Mouse (Mus musculus): ENCODE measurements around the gene Flnc. TPM values are rescaled to one million over a fixed set of nuclear protein-coding genes. Genes with fewer than 3 reads are reported as not detected.
A peak's percentile ranks its signal among the peaks of the same experiment; 100 is the strongest.
"Not testable (repeated sequence)": the region's sequence is repeated elsewhere in the genome, so short reads cannot be mapped to it uniquely, and the experiment has no call there.

The Flnc gene
- polyA plus RNA-seq (2012; ENCODE audit: insufficient read depth, insufficient read length, low replicate concordance, missing spikeins) = not detected in 2 replicates

- 4% methylated on average over 66 of the region's 77 CpGs for WGBS
- peaks cover 47% of the 10 kb centered on the region for H3K4me1 ChIP-seq (ENCODE audit: control insufficient read depth, insufficient read depth, low read length)
- H3K4me3 ChIP-seq (ENCODE audit: insufficient read depth, low read depth, low read length) = peak within 1 kb of the TSS; percentile 8
- no peak within 1 kb of the TSS for H3K27ac ChIP-seq (ENCODE audit: insufficient read depth, low read depth, low read length)
- no peak for TF ChIP-seq CTCF (IDR thresholded peaks at IDR 0.05; ENCODE audit: insufficient read depth, low read depth, low read length)
- no peak for TF ChIP-seq POLR2A (IDR thresholded peaks at IDR 0.05; ENCODE audit: insufficient read depth, low read depth, low read length)
Observed at GRCm38 (mm10) chr6:29433038-29433803, at the start of gene Flnc. TSS of gene Flnc (plus strand) at chr6:29433256.

- no peak within 1 kb of the TSS for H3K4me3 ChIP-seq (ENCODE audit: insufficient read depth, low read depth, low read length)
- H3K27ac ChIP-seq (ENCODE audit: insufficient read depth, low read depth, low read length) = no peak within 1 kb of the TSS
- no peak for TF ChIP-seq POLR2A (IDR thresholded peaks at IDR 0.05; ENCODE audit: insufficient read depth, low read depth, low read length)
- no peak for TF ChIP-seq CTCF (IDR thresholded peaks at IDR 0.05; ENCODE audit: insufficient read depth, low read depth, low read length)
- H3K4me1 ChIP-seq (ENCODE audit: control insufficient read depth, insufficient read depth, low read length) = no peaks in the 10 kb centered on the region
- 25% methylated on average over 12 of the region's 12 CpGs for WGBS
Observed at GRCm38 (mm10) chr6:29388052-29388518, 45.0 kb upstream of the Flnc start, which contains the start of gene Opn1sw. TSS of gene Opn1sw (minus strand) at chr6:29388468.

- Histone ChIP-seq H3K4me1 (ENCODE audit: control insufficient read depth, insufficient read depth, low read length) (no peaks in the 10 kb centered on the region), H3K4me3 (ENCODE audit: insufficient read depth, low read depth, low read length) (no peak overlapping the region), H3K27ac (ENCODE audit: insufficient read depth, low read depth, low read length) (no peak overlapping the region)
- TF ChIP-seq CTCF (IDR thresholded peaks at IDR 0.05; ENCODE audit: insufficient read depth, low read depth, low read length) (no peak), POLR2A (IDR thresholded peaks at IDR 0.05; ENCODE audit: insufficient read depth, low read depth, low read length) (no peak)
- 17% methylated on average over 11 of the region's 11 CpGs for WGBS
Observed at GRCm38 (mm10) chr6:29388606-29389080, 44.4 kb upstream of the Flnc start.

GRCm38 (mm10) chr6:29389425-29389824 is 43.6 kb upstream of the Flnc start:
- H3K27ac ChIP-seq (ENCODE audit: insufficient read depth, low read depth, low read length) = no peak overlapping the region
- H3K4me1 ChIP-seq (ENCODE audit: control insufficient read depth, insufficient read depth, low read length) = no peaks in the 10 kb centered on the region
- WGBS = 58% methylated on average over 9 of the region's 9 CpGs
- no peak for TF ChIP-seq POLR2A (IDR thresholded peaks at IDR 0.05; ENCODE audit: insufficient read depth, low read depth, low read length)
- no peak for TF ChIP-seq CTCF (IDR thresholded peaks at IDR 0.05; ENCODE audit: insufficient read depth, low read depth, low read length)
- no peak overlapping the region for H3K4me3 ChIP-seq (ENCODE audit: insufficient read depth, low read depth, low read length)

- H3K4me1 ChIP-seq (ENCODE audit: control insufficient read depth, insufficient read depth, low read length); H3K4me3 ChIP-seq (ENCODE audit: insufficient read depth, low read depth, low read length); H3K27ac ChIP-seq (ENCODE audit: insufficient read depth, low read depth, low read length): not testable (repeated sequence)
- 94% methylated on average over 1 of the region's 1 CpGs for whole genome bisulfite sequencing
Observed at GRCm38 (mm10) chr6:29390500-29390899, 42.6 kb upstream of the Flnc start.

GRCm38 (mm10) chr6:29391241-29391640 is 41.8 kb upstream of the Flnc start:
- 75% methylated on average over 8 of the region's 8 CpGs for WGBS

GRCm38 (mm10) chr6:29391802-29392201 is 41.3 kb upstream of the Flnc start:
- Histone ChIP-seq H3K4me1 (ENCODE audit: control insufficient read depth, insufficient read depth, low read length) (peaks cover 4% of the 10 kb centered on the region; the same call in 1 of the 2 replicates), H3K4me3 (ENCODE audit: insufficient read depth, low read depth, low read length) (no peak overlapping the region), H3K27ac (ENCODE audit: insufficient read depth, low read depth, low read length) (no peak overlapping the region)
- WGBS = 50% methylated on average over 4 of the region's 4 CpGs
- no peak for TF ChIP-seq CTCF (IDR thresholded peaks at IDR 0.05; ENCODE audit: insufficient read depth, low read depth, low read length)
- no peak for TF ChIP-seq POLR2A (IDR thresholded peaks at IDR 0.05; ENCODE audit: insufficient read depth, low read depth, low read length)

More at GRCm38 (mm10) chr6:29391241-29391640, 41.8 kb upstream of the Flnc start:
- H3K4me1 ChIP-seq (ENCODE audit: control insufficient read depth, insufficient read depth, low read length); H3K27ac ChIP-seq (ENCODE audit: insufficient read depth, low read depth, low read length); H3K4me3 ChIP-seq (ENCODE audit: insufficient read depth, low read depth, low read length): not testable (repeated sequence)

GRCm38 (mm10) chr6:29394286-29394685 is 38.8 kb upstream of the Flnc start:
- Histone ChIP-seq H3K27ac (ENCODE audit: insufficient read depth, low read depth, low read length) (no peak overlapping the region), H3K4me1 (ENCODE audit: control insufficient read depth, insufficient read depth, low read length) (peaks cover 12% of the 10 kb centered on the region), H3K4me3 (ENCODE audit: insufficient read depth, low read depth, low read length) (no peak overlapping the region)
- TF ChIP-seq CTCF (IDR thresholded peaks at IDR 0.05; ENCODE audit: insufficient read depth, low read depth, low read length) (no peak), POLR2A (IDR thresholded peaks at IDR 0.05; ENCODE audit: insufficient read depth, low read depth, low read length) (no peak)
- 87% methylated on average over 1 of the region's 1 CpGs for WGBS

- 1% methylated on average over 49 of the region's 49 CpGs for WGBS
- H3K4me3 ChIP-seq (ENCODE audit: insufficient read depth, low read depth, low read length) = peak within 1 kb of the TSS; percentile 90
- TF ChIP-seq CTCF (IDR thresholded peaks at IDR 0.05; ENCODE audit: insufficient read depth, low read depth, low read length) = no peak
- no peak for TF ChIP-seq POLR2A (IDR thresholded peaks at IDR 0.05; ENCODE audit: insufficient read depth, low read depth, low read length)
- peaks cover 12% of the 10 kb centered on the region for H3K4me1 ChIP-seq (ENCODE audit: control insufficient read depth, insufficient read depth, low read length)
- H3K27ac ChIP-seq (ENCODE audit: insufficient read depth, low read depth, low read length) = no peak within 1 kb of the TSS
Observed at GRCm38 (mm10) chr6:29395910-29396713, 36.9 kb upstream of the Flnc start, which contains the start of gene Ccdc136. TSS of gene Ccdc136 (plus strand) at chr6:29396309.
